10 mouse cellular contexts compared by ENCODE assay signal in genomic region chr11:31830213-31831151, GRCm38 (mm10). TPM values are rescaled to one million over a fixed set of nuclear protein-coding genes. Genes with fewer than 3 reads are reported as not detected.
A peak's percentile ranks its signal among the peaks of the same experiment; 100 is the strongest.
DNase-seq lines count a peak whose midpoint lies in the region; ATAC-seq lines count a peak whose summit lies in the region.
"Had no signal": no experiment of that assay in that cellular context is flagged by ENCODE, and none has a peak within 500 bp of the region (broad histone marks: within the 10 kb centered on the region; RNA-seq: fewer than 3 reads in every experiment).

No protein-coding gene starts in this region.

- WGBS in neural tube, embryonic 11.5 days = 52% methylated on average over 10 of the region's 10 CpGs
- WGBS in liver, embryonic 11.5 days = 76% methylated on average over 10 of the region's 10 CpGs

- no peak overlapping the region for H3K4me2 ChIP-seq in neural tube, embryonic 11.5 days (ENCODE audit: low read depth)
- peak overlapping the region; percentile 27 for H3K4me2 ChIP-seq in liver, embryonic 11.5 days

- no peaks in the 10 kb centered on the region for H3K36me3 ChIP-seq in neural tube, embryonic 11.5 days (ENCODE audit: control insufficient read depth, insufficient read depth, low read length)
- no peaks in the 10 kb centered on the region for H3K36me3 ChIP-seq in liver, embryonic 11.5 days (ENCODE audit: control insufficient read depth, insufficient read depth, low read length)

- 0 out of 2 replicates have a peak overlapping the region, but pooled peaks have one; percentile 5 for H3K27ac ChIP-seq in neural tube, embryonic 11.5 days (ENCODE audit: low read depth, low read length)
- peak overlapping the region; percentile 89 for H3K27ac ChIP-seq in liver, embryonic 11.5 days (ENCODE audit: low read depth, low read length)

- ATAC-seq in neural tube, embryonic 11.5 days (ENCODE audit: insufficient read depth, low FRiP score, low TSS enrichment) = peak; percentile 74
- ATAC-seq in liver, embryonic 11.5 days (replicated peaks; ENCODE audit: low FRiP score) = no peak
- ATAC-seq in CD4-positive, CD25-positive, alpha-beta regulatory T cell, adult 4 months = no peak

- H3K27me3 ChIP-seq in neural tube, embryonic 11.5 days (ENCODE audit: control insufficient read depth, insufficient read depth, low read length) = no peaks in the 10 kb centered on the region
- no peaks in the 10 kb centered on the region for H3K27me3 ChIP-seq in liver, embryonic 11.5 days (replicated peaks; ENCODE audit: control insufficient read depth, insufficient read depth, low read length)

- peak; percentile 18 for DNase-seq in embryo, embryonic 11 days
- DNase-seq in embryo, embryonic 10 days (ENCODE audit: low spot score) = no peak
- peak; percentile 31 for DNase-seq in neural tube, embryonic 11.5 days (ENCODE audit: low spot score)
- DNase-seq in neural tube, embryonic 10.5 days (ENCODE audit: extremely low spot score, low spot score) = no peak
- DNase-seq in liver, embryonic 11.5 days (ENCODE audit: low spot score) = no peak
- no peak for DNase-seq in spleen, postnatal 14 days (ENCODE audit: low spot score in 2 of 2)
- no peak for DNase-seq in layer of hippocampus, adult 18-20 months (ENCODE audit: low spot score in 2 of 2)
- DNase-seq: gastrocnemius, postnatal 36 days had no signal

- H3K9me3 ChIP-seq in neural tube, embryonic 11.5 days (ENCODE audit: control insufficient read depth, low read length) = no peaks in the 10 kb centered on the region
- no peaks in the 10 kb centered on the region for H3K9me3 ChIP-seq in liver, embryonic 11.5 days (ENCODE audit: control insufficient read depth, low read length)

- H3K4me3 ChIP-seq in neural tube, embryonic 11.5 days (ENCODE audit: low read depth, low read length) = no peak overlapping the region
- H3K4me3 ChIP-seq in liver, embryonic 11.5 days (ENCODE audit: low read depth, low read length) = no peak overlapping the region
- H3K4me3 ChIP-seq: myocyte had no signal

- H3K4me1 ChIP-seq in neural tube, embryonic 11.5 days (ENCODE audit: control insufficient read depth, insufficient read depth, low read length) = peaks cover 11% of the 10 kb centered on the region
- H3K4me1 ChIP-seq in liver, embryonic 11.5 days (replicated peaks; ENCODE audit: control insufficient read depth, insufficient read depth, low read length) = peaks cover 54% of the 10 kb centered on the region

- H3K9ac ChIP-seq in neural tube, embryonic 11.5 days (ENCODE audit: low read length) = no peak overlapping the region
- H3K9ac ChIP-seq in liver, embryonic 11.5 days (ENCODE audit: low read depth, low read length) = peak overlapping the region; percentile 53; the same call in 1 of the 2 replicates

RNA-seq across cellular contexts. Expression of gene Cpeb4, which starts 41.5 kb away (rescaled TPM):
- 17.1 and 20.3 TPM in 2 replicates for polyA plus RNA-seq in neural tube, embryonic 11.5 days (2014; fragmentation: Nextera tagmentation; extraction: Ambion mirVana)
- polyA plus RNA-seq in liver, embryonic 11.5 days (2014; fragmentation: Nextera tagmentation; extraction: Ambion mirVana) = 14.4 and 15.8 TPM in 2 replicates
- total RNA-seq in layer of hippocampus, adult 18-20 months (2021) = 100 to 1,000 TPM; 148 to 155 TPM
- polyA plus RNA-seq in CD4-positive, CD25-positive, alpha-beta regulatory T cell, adult 4 months (2017; shearing (Covaris generic)) = 1 to 10 TPM; 5.8 to 7.2 TPM

Comparison
In these comparisons a context has a peak if more than half of its experiments do, and no peak if none do; other contexts are left out.
1. DNase-seq: peak in embryo, embryonic 11 days (single experiment) and neural tube, embryonic 11.5 days (single experiment); none in embryo, embryonic 10 days (single experiment), neural tube, embryonic 10.5 days (single experiment), liver, embryonic 11.5 days (single experiment), spleen, postnatal 14 days (0 of 2) and layer of hippocampus, adult 18-20 months (0 of 2).